Mouse (Mus musculus) bone marrow, adult 2 months (tissue): Measurements from ENCODE around the gene Abca3. TPM values are rescaled to one million over a fixed set of nuclear protein-coding genes. Genes with fewer than 3 reads are reported as not detected.
A peak's percentile ranks its signal among the peaks of the same experiment; 100 is the strongest.

Experiments
- H3K27ac ChIP-seq: fragments of 200-500 bp; 2 replicates; pipeline ENCODE4 v1.5.1; 2012; ENCODE audit warnings: low read depth, mild to moderate bottlenecking, control low read depth, inconsistent platforms, low read length; ENCODE audit not compliant: control insufficient read depth, poor library complexity, insufficient read depth
- H3K4me1 ChIP-seq: fragments of 200-500 bp; 2 replicates; pipeline ENCODE4 v1.6.1; 2011; ENCODE audit warnings: low read length; ENCODE audit not compliant: control insufficient read depth, insufficient read depth
- H3K4me3 ChIP-seq: fragments of 200-500 bp; replicated peaks from 2 replicates; pipeline ENCODE3; 2011; ENCODE audit warnings: mild to moderate bottlenecking, low read depth, low read length, control low read depth; ENCODE audit not compliant: control insufficient read depth
- CTCF ChIP-seq: fragments of 200-500 bp; IDR thresholded peaks from 2 replicates; pipeline ENCODE4 v1.5.1; 2011; ENCODE audit warnings: low read length, control low read depth; ENCODE audit not compliant: control insufficient read depth, insufficient read depth
- POLR2A ChIP-seq: fragments of 200-500 bp; IDR thresholded peaks from 2 replicates; pipeline ENCODE4 v1.6.1; 2011; ENCODE audit warnings: low read depth, mild to moderate bottlenecking, control low read depth, low read length, borderline replicate concordance; ENCODE audit not compliant: control insufficient read depth
- WGBS: fragments of 180-500 bp; shearing (Covaris S2); methylation state at CpG from one replicate; pipeline ENCODE4 v1.1.7; 2018; 5-methylcytosine and 5-hydroxymethylcytosine counted together
- polyA plus RNA-seq: library from polyadenylated mRNA; stranded (reverse); fragments of >200 nt; gene quantifications from 2 replicates; pipeline ENCODE4 v1.2.4, GENCODE M21; 2011; ENCODE audit warnings: low replicate concordance; ENCODE audit not compliant: missing spikeins, insufficient read depth, insufficient read length

The Abca3 gene
- 18.6 and 36.5 TPM in 2 replicates for polyA plus RNA-seq

- under 1% methylated on average over 55 of the region's 55 CpGs for WGBS
Measured at GRCm38 (mm10) chr17:24351760-24352357, at the start of gene Abca3. Gene Abca3, plus strand, starts transcription at chr17:24351950.

GRCm38 (mm10) chr17:24307500-24307899 lies 44.2 kb upstream of the Abca3 start:
- Histone ChIP-seq H3K4me1 (no peaks in the 10 kb centered on the region), H3K4me3 (no peak overlapping the region), H3K27ac (no peak overlapping the region)
- TF ChIP-seq POLR2A (no peak), CTCF (peak; percentile 75)
- WGBS, result 9% methylated on average over 4 of the region's 4 CpGs

More at GRCm38 (mm10) chr17:24351760-24352357, at the start of gene Abca3:
- Histone ChIP-seq H3K4me1 (no peaks in the 10 kb centered on the region; the same call in 1 of the 2 replicates), H3K4me3 (peak within 1 kb of the TSS; percentile 87), H3K27ac (peak within 1 kb of the TSS; percentile 79)
- peak; percentile 55; the same call in 1 of the 2 replicates for TF ChIP-seq POLR2A
- peak; percentile 99 for TF ChIP-seq CTCF

GRCm38 (mm10) chr17:24320826-24321225 lies 30.9 kb upstream of the Abca3 start:
- no peak overlapping the region for H3K27ac ChIP-seq
- no peaks in the 10 kb centered on the region for H3K4me1 ChIP-seq
- WGBS, result 83% methylated on average over 3 of the region's 3 CpGs
- no peak for TF ChIP-seq POLR2A
- no peak for TF ChIP-seq CTCF
- no peak overlapping the region for H3K4me3 ChIP-seq

- H3K4me3 ChIP-seq, result no peak overlapping the region
- no peaks in the 10 kb centered on the region for H3K4me1 ChIP-seq
- H3K27ac ChIP-seq, result no peak overlapping the region
- TF ChIP-seq POLR2A, result no peak
- TF ChIP-seq CTCF, result no peak
- 86% methylated on average over 10 of the region's 10 CpGs for WGBS
Measured at GRCm38 (mm10) chr17:24325051-24325450, 26.7 kb upstream of the Abca3 start.

GRCm38 (mm10) chr17:24327656-24328055 lies 24.1 kb upstream of the Abca3 start:
- no peak overlapping the region for H3K4me3 ChIP-seq
- TF ChIP-seq CTCF (no peak), POLR2A (no peak)
- 87% methylated on average over 7 of the region's 7 CpGs for WGBS
- no peak overlapping the region for H3K27ac ChIP-seq
- no peaks in the 10 kb centered on the region for H3K4me1 ChIP-seq

- Histone ChIP-seq H3K4me3 (peak overlapping the region; percentile 24), H3K27ac (no peak overlapping the region), H3K4me1 (no peaks in the 10 kb centered on the region; the same call in 1 of the 2 replicates)
- TF ChIP-seq CTCF (no peak), POLR2A (no peak)
- WGBS, result 0% methylated on average over 8 of the region's 8 CpGs
Measured at GRCm38 (mm10) chr17:24344672-24345071, 7.1 kb upstream of the Abca3 start.

- no peaks in the 10 kb centered on the region; the same call in 1 of the 2 replicates for H3K4me1 ChIP-seq
- TF ChIP-seq POLR2A, result no peak
- no peak overlapping the region for H3K27ac ChIP-seq
- WGBS, result 65% methylated on average over 7 of the region's 7 CpGs
- no peak overlapping the region for H3K4me3 ChIP-seq
Measured at GRCm38 (mm10) chr17:24346831-24347230, 4.9 kb upstream of the Abca3 start.

GRCm38 (mm10) chr17:24349176-24349575 lies 2.6 kb upstream of the Abca3 start:
- Histone ChIP-seq H3K27ac (no peak overlapping the region), H3K4me3 (no peak overlapping the region), H3K4me1 (no peaks in the 10 kb centered on the region; the same call in 1 of the 2 replicates)
- TF ChIP-seq CTCF (no peak), POLR2A (no peak)
- 8% methylated on average over 2 of the region's 2 CpGs for WGBS

- 2% methylated on average over 42 of the region's 42 CpGs for WGBS
- H3K27ac ChIP-seq, result peak within 1 kb of the TSS; percentile 79
- H3K4me3 ChIP-seq, result peak within 1 kb of the TSS; percentile 87
- no peak for TF ChIP-seq POLR2A
- no peak for TF ChIP-seq CTCF
- H3K4me1 ChIP-seq, result no peaks in the 10 kb centered on the region; the same call in 1 of the 2 replicates
Measured at GRCm38 (mm10) chr17:24350926-24351759, 607 bp upstream of the Abca3 start, which contains the start of gene Abca17. Gene Abca17, minus strand, starts transcription at chr17:24351068.
